Mouse (Mus musculus) CH12.LX (cell line): ENCODE measurements around the gene Tut7. TPM values are rescaled to one million over a fixed set of nuclear protein-coding genes. Genes with fewer than 3 reads are reported as not detected.

Source experiments
- DNase-seq: peaks from one replicate; pipeline ENCODE4 v3.0.0-alpha.2; 2013; ENCODE audit errors: extremely low read depth
- H3K27ac ChIP-seq: 2 replicates; pipeline ENCODE4 v1.5.1; 2012; ENCODE audit warnings: low read depth, mild to moderate bottlenecking, control low read depth, moderate library complexity; ENCODE audit not compliant: insufficient read depth
- H3K27me3 ChIP-seq: replicated peaks from 2 replicates; pipeline ENCODE3; 2012; ENCODE audit warnings: inconsistent platforms
- H3K36me3 ChIP-seq, 2 experiments: replicated peaks in 1 of 2; 2 replicates each; pipeline versions ENCODE3 to v1.6.1; 2012; ENCODE audit warnings: inconsistent platforms in 1 of 2, low read length in 1 of 2, mild to moderate bottlenecking in 1 of 2, mixed read lengths in 1 of 2, moderate library complexity in 1 of 2; ENCODE audit not compliant: control insufficient read depth in 1 of 2, insufficient read depth in 1 of 2
- H3K4me1 ChIP-seq, 2 experiments: 2 replicates each; pipeline ENCODE4 v1.6.1; 2012; ENCODE audit warnings: inconsistent platforms in 1 of 2, moderate library complexity in 1 of 2; ENCODE audit not compliant: insufficient read depth in 2 of 2, control insufficient read depth in 1 of 2
- H3K4me2 ChIP-seq: 2 replicates; pipeline ENCODE4 v1.6.1; 2012; ENCODE audit warnings: low read depth, mild to moderate bottlenecking, control low read depth; ENCODE audit not compliant: poor library complexity, insufficient read depth, severe bottlenecking
- H3K4me3 ChIP-seq, 3 experiments: fragments of 150-350 bp in 1 of 3; sonication (generic) in 1 of 3; replicated peaks in 1 of 3; 2 replicates each; pipeline versions ENCODE3 to v1.5.1; 2011 to 2012; ENCODE audit warnings: low read depth in 2 of 3, low read length in 2 of 3, mild to moderate bottlenecking in 2 of 3, moderate library complexity in 2 of 3, control low read depth in 1 of 3, improper control_type of control experiment in 1 of 3, inconsistent platforms in 1 of 3, mixed read lengths in 1 of 3; ENCODE audit not compliant: poor library complexity in 1 of 3
- H3K79me2 ChIP-seq: replicated peaks from 2 replicates; pipeline ENCODE4 v1.6.1; 2012; ENCODE audit warnings: mild to moderate bottlenecking, moderate library complexity; ENCODE audit not compliant: control insufficient read depth, poor library complexity, insufficient read depth, severe bottlenecking; ENCODE audit errors: extremely low read depth
- H3K9ac ChIP-seq: 2 replicates; pipeline ENCODE4 v1.6.1; 2012; ENCODE audit warnings: low read depth, mild to moderate bottlenecking, control low read depth, moderate library complexity; ENCODE audit not compliant: insufficient read depth
- H3K9me3 ChIP-seq: replicated peaks from 2 replicates; pipeline ENCODE3; 2012; ENCODE audit warnings: low read length, inconsistent platforms, mixed read lengths
- CHD2 ChIP-seq: IDR thresholded peaks from 2 replicates; pipeline ENCODE4 v1.6.1; 2011; ENCODE audit warnings: low read length, improper control_type of control experiment
- CTCF ChIP-seq, 2 experiments: IDR thresholded peaks in 1 of 2; conservative IDR thresholded peaks in 1 of 2; 2 replicates each; pipeline ENCODE4 v1.5.1; 2011 to 2012; ENCODE audit warnings: low read depth in 2 of 2, low read length in 2 of 2, improper control_type of control experiment in 1 of 2, inconsistent platforms in 1 of 2, mild to moderate bottlenecking in 1 of 2, moderate library complexity in 1 of 2
- MAX ChIP-seq: IDR thresholded peaks from 2 replicates; pipeline ENCODE4 v1.6.1; 2011; ENCODE audit warnings: low read length, improper control_type of control experiment
- MAZ ChIP-seq: IDR thresholded peaks from 2 replicates; pipeline ENCODE4 v1.6.1; 2012; ENCODE audit warnings: low read depth, mild to moderate bottlenecking, inconsistent platforms, low read length, improper control_type of control experiment, moderate library complexity
- PAX5 ChIP-seq: IDR thresholded peaks from 2 replicates; pipeline ENCODE4 v1.6.1; 2012; ENCODE audit warnings: low read length, inconsistent platforms, mixed read lengths
- POLR2AphosphoS2 ChIP-seq: IDR thresholded peaks from 2 replicates; pipeline ENCODE4 v1.6.1; 2011; ENCODE audit warnings: low read depth, low read length, improper control_type of control experiment
- RAD21 ChIP-seq: IDR thresholded peaks from 2 replicates; pipeline ENCODE4 v1.6.1; 2011; ENCODE audit warnings: low read depth, mild to moderate bottlenecking, low read length, improper control_type of control experiment, moderate library complexity
- SMC3 ChIP-seq: IDR thresholded peaks from 2 replicates; pipeline ENCODE4 v1.6.1; 2011; ENCODE audit warnings: low read depth, low read length, improper control_type of control experiment
- TCF12 ChIP-seq: IDR thresholded peaks from 2 replicates; pipeline ENCODE4 v1.6.1; 2014; ENCODE audit warnings: low read depth, mild to moderate bottlenecking, inconsistent platforms, low read length, improper control_type of control experiment
- USF2 ChIP-seq: conservative IDR thresholded peaks from 2 replicates; pipeline ENCODE4 v1.6.1; 2011; ENCODE audit warnings: low read depth, low read length, improper control_type of control experiment
- dilution Hi-C: fragments of 300-500 bp; cut with MboI; formaldehyde crosslinking; loops from 2 replicates; pipeline ENCODE4 v1.14.3; 2020; ENCODE audit warnings: low sequenced_read_pairs; ENCODE audit not compliant: extremely low pct_unique_long_range_greater_than_20kb, extremely low pct_ligation_motif_present
- in situ Hi-C: fragments of 300-500 bp; cut with MboI; formaldehyde crosslinking; loops from 3 replicates; pipeline ENCODE4 v1.14.3; 2019; ENCODE audit warnings: low sequenced_read_pairs, low pct_ligation_motif_present, low pct_unique_long_range_greater_than_20kb, mixed read lengths
- polyA plus RNA-seq: library from polyadenylated mRNA; unstranded; fragments of >175 nt; gene quantifications from 2 replicates; pipeline ENCODE4 v1.2.1, GENCODE M21; 2012; ENCODE audit warnings: low read depth; ENCODE audit not compliant: insufficient read length
- total RNA-seq, 2 experiments: library from RNA; depleted of rRNA; stranded (reverse); fragments of 300-350 nt in 1 of 2; fragments of >200 nt in 1 of 2; gene quantifications; 2 replicates each; pipeline ENCODE4 v1.2.3; 2012 to 2014

Tut7 gene
- total and polyA plus RNA-seq, 3 experiments = 14.3 to 21.6 (median 17.9) TPM

GRCm38 (mm10) chr13:59750310-59750709, 72.6 kb downstream of the Tut7 start:
- Histone ChIP-seq H3K27ac (no peak overlapping the region), H3K36me3 (peaks cover 6 to 19% of the 10 kb centered on the region in 2 experiments), H3K9me3 (no peaks in the 10 kb centered on the region), H3K4me2 (no peak overlapping the region), H3K4me1 (no peaks in the 10 kb centered on the region), H3K79me2 (no peaks in the 10 kb centered on the region), H3K4me3 (no peak overlapping the region), H3K27me3 (no peaks in the 10 kb centered on the region), H3K9ac (no peak overlapping the region)
- TF ChIP-seq CHD2 (no peak), RAD21 (no peak), USF2 (no peak), TCF12 (no peak), MAZ (no peak), POLR2AphosphoS2 (no peak)
- no peak for DNase-seq
- in situ Hi-C loops = no loop called here
- dilution Hi-C loops = no loop called here

- DNase-seq = no peak
- Histone ChIP-seq H3K27me3 (no peaks in the 10 kb centered on the region), H3K36me3 (no peaks in the 10 kb centered on the region), H3K4me3 (no peak within 1 kb of the TSS), H3K4me2 (no peak within 1 kb of the TSS), H3K9me3 (no peaks in the 10 kb centered on the region), H3K4me1 (no peaks in the 10 kb centered on the region), H3K79me2 (no peaks in the 10 kb centered on the region), H3K27ac (no peak within 1 kb of the TSS), H3K9ac (no peak within 1 kb of the TSS)
- dilution Hi-C loops (no loop called here), in situ Hi-C loops (loop anchor here (25.0 kb wide), 1 partner anchor 1134 kb away; the partner anchor contains the start of gene Slc28a3)
- TF ChIP-seq RAD21 (no peak), CTCF (conservative IDR thresholded peaks at IDR 0.05 in 1 of 2, IDR thresholded peaks at IDR 0.05 in 1 of 2; ENCODE audit: low read depth in 2 of 2, low read length in 2 of 2) (no peak), POLR2AphosphoS2 (no peak), SMC3 (no peak), MAX (no peak), PAX5 (no peak)
Measured at GRCm38 (mm10) chr13:59746711-59747110, 76.2 kb downstream of the Tut7 start, which contains the start of gene 1700014D04Rik. Gene 1700014D04Rik, minus strand, starts transcription at chr13:59746752.

DNA sequence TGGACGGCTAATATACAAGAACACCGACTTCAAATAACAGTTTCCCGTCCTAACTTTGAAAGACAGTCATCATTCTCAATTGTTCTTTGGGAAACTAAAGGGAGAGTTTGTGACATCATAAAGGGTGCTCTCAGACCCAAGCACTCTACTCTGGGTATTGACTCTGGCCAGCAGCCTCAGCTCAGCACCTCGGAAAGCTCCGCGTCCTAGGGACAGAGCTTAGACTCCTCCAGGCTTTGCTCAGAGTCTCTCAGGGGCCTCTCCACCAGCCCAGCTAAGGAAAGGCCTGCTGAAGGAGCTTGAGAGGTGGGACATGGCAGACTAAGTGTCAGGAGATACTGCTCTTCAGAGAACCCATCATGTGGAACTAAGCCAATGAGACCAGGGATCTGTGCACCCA, 76.8 kb downstream of the Tut7 start:
- Histone ChIP-seq H3K9me3 (no peaks in the 10 kb centered on the region), H3K4me2 (no peak overlapping the region), H3K9ac (no peak overlapping the region), H3K27me3 (no peaks in the 10 kb centered on the region), H3K4me1 (no peaks in the 10 kb centered on the region), H3K27ac (no peak overlapping the region), H3K4me3 (no peak overlapping the region), H3K36me3 (no peaks in the 10 kb centered on the region), H3K79me2 (no peaks in the 10 kb centered on the region)
- in situ Hi-C loops = loop anchor here (25.0 kb wide), 1 partner anchor 1134 kb away; the partner anchor contains the start of gene Slc28a3
- DNase-seq = no peak
- TF ChIP-seq RAD21 = no peak
- dilution Hi-C loops = no loop called here
